Mouse (Mus musculus) heart, embryonic 10.5 days (tissue): ENCODE measurements around the gene Smg7. TPM values are rescaled to one million over a fixed set of nuclear protein-coding genes. Genes with fewer than 3 reads are reported as not detected.

Experiments used
- DNase-seq: peaks from one replicate; pipeline ENCODE4 v3.0.0-alpha.2; 2017; ENCODE audit warnings: low spot score
- H3K27ac ChIP-seq: fragments of 300-500 bp; sonication (generic); 2 replicates; pipeline ENCODE4 v1.5.1; 2016; ENCODE audit warnings: mild to moderate bottlenecking
- H3K27me3 ChIP-seq: fragments of 300-500 bp; sonication (generic); 2 replicates; pipeline ENCODE4 v1.6.1; 2016; ENCODE audit warnings: mild to moderate bottlenecking; ENCODE audit not compliant: poor library complexity, insufficient read depth, severe bottlenecking
- H3K36me3 ChIP-seq: fragments of 300-500 bp; sonication (generic); 2 replicates; pipeline ENCODE4 v1.6.1; 2016; ENCODE audit warnings: mild to moderate bottlenecking, moderate library complexity
- H3K4me1 ChIP-seq: fragments of 300-500 bp; sonication (generic); 2 replicates; pipeline ENCODE4 v1.6.1; 2016; ENCODE audit warnings: mild to moderate bottlenecking
- H3K4me3 ChIP-seq: fragments of 300-500 bp; sonication (generic); 2 replicates; pipeline ENCODE4 v1.5.1; 2016; ENCODE audit warnings: mild to moderate bottlenecking, moderate library complexity
- H3K9me3 ChIP-seq: fragments of 300-500 bp; sonication (generic); 2 replicates; pipeline ENCODE4 v1.6.1; 2016; ENCODE audit warnings: mild to moderate bottlenecking, moderate library complexity
- WGBS: fragments of 180-500 bp; shearing (Covaris S2); methylation state at CpG from one replicate; pipeline ENCODE4 v1.1.7; 2016; 5-methylcytosine and 5-hydroxymethylcytosine counted together
- polyA plus RNA-seq: library from polyadenylated mRNA; unstranded; fragments of >200 nt; fragmentation: Nextera tagmentation; extraction: Ambion mirVana; gene quantifications from 2 replicates; pipeline ENCODE4 v1.2.1, GENCODE M21; 2016

Smg7 gene
- 25.9 and 30.0 TPM in 2 replicates for polyA plus RNA-seq

- H3K9me3 ChIP-seq, result no peaks in the 10 kb centered on the region
- DNase-seq, result peak; percentile 83
- H3K36me3 ChIP-seq, result 0 out of 2 replicates have a peak, but pooled peaks cover 3% of the 10 kb centered on the region
- under 1% methylated on average over 91 of the region's 93 CpGs for WGBS
- H3K4me3 ChIP-seq, result peak within 1 kb of the TSS; percentile 98
- peaks cover 15% of the 10 kb centered on the region for H3K4me1 ChIP-seq
- H3K27ac ChIP-seq, result peak within 1 kb of the TSS; percentile 99
- H3K27me3 ChIP-seq, result no peaks in the 10 kb centered on the region
Observed at GRCm38 (mm10) chr1:152901765-152902664, at the start of gene Smg7. Gene Smg7, minus strand, starts transcription at chr1:152902646.

DNA sequence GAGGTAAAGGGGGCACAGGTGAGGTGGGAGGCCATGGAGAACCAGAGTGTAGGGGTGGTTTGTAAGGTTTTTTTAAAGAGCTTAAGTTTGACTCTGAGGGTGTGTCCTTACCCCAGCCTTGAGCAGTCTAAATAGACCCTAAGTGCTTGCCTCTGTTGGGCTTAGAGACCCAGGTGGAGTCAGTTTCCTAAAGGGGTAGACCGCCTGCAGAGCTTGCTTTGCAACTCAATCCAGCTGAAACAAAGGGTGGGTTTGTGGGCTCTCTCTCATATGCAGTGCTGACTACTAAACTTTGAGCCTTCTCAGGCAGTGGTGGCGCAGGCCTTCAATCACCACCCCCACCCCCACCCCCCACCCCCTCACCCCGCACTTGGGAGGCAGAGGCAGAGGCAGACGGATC, 40.5 kb upstream of the Smg7 start:
- no peak for DNase-seq
- no peak overlapping the region for H3K27ac ChIP-seq
- H3K27me3 ChIP-seq, result no peaks in the 10 kb centered on the region
- 53% methylated on average over 4 of the region's 4 CpGs for WGBS
- H3K4me1 ChIP-seq, result no peaks in the 10 kb centered on the region
- H3K9me3 ChIP-seq, result no peaks in the 10 kb centered on the region
- no peak overlapping the region for H3K4me3 ChIP-seq
- no peaks in the 10 kb centered on the region for H3K36me3 ChIP-seq

- no peak overlapping the region for H3K4me3 ChIP-seq
- no peaks in the 10 kb centered on the region for H3K9me3 ChIP-seq
- WGBS, result 60% methylated on average over 5 of the region's 5 CpGs
- H3K4me1 ChIP-seq, result peaks cover 8% of the 10 kb centered on the region; the same call in 1 of the 2 replicates
- no peaks in the 10 kb centered on the region for H3K36me3 ChIP-seq
- H3K27me3 ChIP-seq, result no peaks in the 10 kb centered on the region
- no peak for DNase-seq
- no peak overlapping the region for H3K27ac ChIP-seq
Observed at GRCm38 (mm10) chr1:152936365-152936764, 33.9 kb upstream of the Smg7 start.

DNA sequence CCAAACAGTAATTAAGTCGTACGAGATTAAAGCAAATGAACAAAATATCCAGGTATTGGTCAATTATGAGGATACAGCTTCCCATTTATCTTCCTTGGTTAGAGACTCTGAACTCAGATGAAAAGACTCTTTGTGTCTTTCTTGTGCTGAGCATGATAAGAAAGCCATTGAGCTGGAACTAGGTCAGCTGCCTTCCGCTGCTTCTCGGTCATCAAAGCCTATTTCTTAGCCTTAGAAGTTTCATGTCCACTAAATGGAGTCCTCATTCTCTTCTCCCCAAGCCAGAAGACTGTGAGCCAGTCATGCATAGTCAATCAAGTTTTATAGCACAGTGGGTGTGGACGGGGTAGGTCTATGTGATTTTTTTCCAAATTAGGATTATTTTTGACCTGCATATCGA, 33.0 kb upstream of the Smg7 start:
- no peaks in the 10 kb centered on the region for H3K27me3 ChIP-seq
- H3K36me3 ChIP-seq, result no peaks in the 10 kb centered on the region
- no peak overlapping the region for H3K4me3 ChIP-seq
- DNase-seq, result no peak
- peaks cover 8% of the 10 kb centered on the region; the same call in 1 of the 2 replicates for H3K4me1 ChIP-seq
- no peaks in the 10 kb centered on the region for H3K9me3 ChIP-seq
- H3K27ac ChIP-seq, result no peak overlapping the region
- WGBS, result 76% methylated on average over 6 of the region's 6 CpGs

DNA sequence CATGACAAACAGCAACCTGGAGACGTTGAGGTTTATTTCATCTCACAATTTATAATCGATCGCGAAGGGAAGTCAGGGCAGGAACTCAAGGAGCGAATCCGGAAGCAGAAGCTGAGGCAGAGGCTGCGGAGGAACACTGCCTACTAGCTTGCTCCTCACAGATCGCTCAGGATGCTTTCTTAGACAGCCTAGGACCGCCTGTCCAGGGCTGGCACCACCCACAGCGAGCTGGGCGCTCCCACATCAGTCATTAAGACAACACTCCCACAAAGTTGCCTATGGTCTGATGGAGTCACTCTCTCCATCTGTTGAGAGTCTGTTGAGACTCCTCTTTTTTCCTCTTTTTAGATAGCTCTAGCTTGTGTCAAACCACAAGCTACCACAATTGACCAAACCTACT, 31.5 kb upstream of the Smg7 start:
- 62% methylated on average over 11 of the region's 11 CpGs for WGBS
- Histone ChIP-seq H3K4me3 (no peak overlapping the region), H3K27me3 (no peaks in the 10 kb centered on the region), H3K9me3 (no peaks in the 10 kb centered on the region), H3K27ac (no peak overlapping the region), H3K36me3 (no peaks in the 10 kb centered on the region), H3K4me1 (peaks cover 8% of the 10 kb centered on the region; the same call in 1 of the 2 replicates)
- no peak for DNase-seq

- WGBS, result 83% methylated on average over 3 of the region's 3 CpGs
- no peak overlapping the region for H3K4me3 ChIP-seq
- no peaks in the 10 kb centered on the region for H3K9me3 ChIP-seq
- H3K4me1 ChIP-seq, result peaks cover 4% of the 10 kb centered on the region; the same call in 1 of the 2 replicates
- no peaks in the 10 kb centered on the region for H3K36me3 ChIP-seq
- no peak overlapping the region for H3K27ac ChIP-seq
- peak; percentile 64 for DNase-seq
- H3K27me3 ChIP-seq, result no peaks in the 10 kb centered on the region
Observed at GRCm38 (mm10) chr1:152921786-152922185, 19.3 kb upstream of the Smg7 start.

GRCm38 (mm10) chr1:152917626-152918025, 15.2 kb upstream of the Smg7 start:
- Histone ChIP-seq H3K4me3 (no peak overlapping the region), H3K9me3 (no peaks in the 10 kb centered on the region), H3K27me3 (no peaks in the 10 kb centered on the region), H3K4me1 (peaks cover 7% of the 10 kb centered on the region; the same call in 1 of the 2 replicates), H3K27ac (no peak overlapping the region), H3K36me3 (no peaks in the 10 kb centered on the region)
- peak; percentile 56 for DNase-seq
- WGBS, result 77% methylated on average over 4 of the region's 4 CpGs

- Histone ChIP-seq H3K4me3 (no peak overlapping the region), H3K9me3 (no peaks in the 10 kb centered on the region), H3K36me3 (no peaks in the 10 kb centered on the region), H3K27ac (no peak overlapping the region), H3K4me1 (peaks cover 7% of the 10 kb centered on the region; the same call in 1 of the 2 replicates), H3K27me3 (no peaks in the 10 kb centered on the region)
- DNase-seq, result peak; percentile 55
- WGBS, result 56% methylated on average over 5 of the region's 5 CpGs
Observed at GRCm38 (mm10) chr1:152916936-152917335, 14.5 kb upstream of the Smg7 start.

DNA sequence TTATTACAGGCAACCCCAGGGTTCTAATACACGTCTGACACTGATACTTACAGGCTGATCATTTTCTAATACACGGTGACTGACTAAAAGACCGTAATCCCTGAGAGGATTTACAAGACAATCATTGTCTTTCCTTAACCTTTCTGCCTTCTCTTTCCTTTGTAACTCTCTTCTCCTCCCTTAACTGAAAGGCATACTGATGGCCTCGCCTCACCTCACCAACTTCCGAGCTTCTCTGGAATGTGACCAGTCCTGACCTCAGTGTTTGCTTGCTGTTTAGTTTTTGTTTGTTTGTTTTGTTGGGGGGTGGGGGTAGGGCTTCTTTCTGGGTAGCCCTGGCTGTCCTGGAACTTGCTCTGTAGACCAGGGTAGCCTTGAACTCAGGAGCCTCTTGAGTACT, 13.3 kb upstream of the Smg7 start:
- WGBS, result 61% methylated on average over 5 of the region's 5 CpGs
- Histone ChIP-seq H3K36me3 (no peaks in the 10 kb centered on the region), H3K4me3 (no peak overlapping the region)

GRCm38 (mm10) chr1:152913483-152914460, 11.3 kb upstream of the Smg7 start:
- DNase-seq, result peak; percentile 33
- Histone ChIP-seq H3K4me3 (no peak overlapping the region), H3K36me3 (no peaks in the 10 kb centered on the region), H3K4me1 (peaks cover 7% of the 10 kb centered on the region; the same call in 1 of the 2 replicates), H3K9me3 (no peaks in the 10 kb centered on the region), H3K27me3 (no peaks in the 10 kb centered on the region), H3K27ac (no peak overlapping the region)
- WGBS, result 68% methylated on average over 6 of the region's 6 CpGs

More for the DNA sequence above, 13.3 kb upstream of the Smg7 start:
- Histone ChIP-seq H3K27ac (no peak overlapping the region), H3K9me3 (no peaks in the 10 kb centered on the region), H3K4me1 (peaks cover 7% of the 10 kb centered on the region; the same call in 1 of the 2 replicates), H3K27me3 (no peaks in the 10 kb centered on the region)
- DNase-seq, result no peak

- Histone ChIP-seq H3K9me3 (no peaks in the 10 kb centered on the region), H3K4me1 (peaks cover 15% of the 10 kb centered on the region), H3K36me3 (0 out of 2 replicates have a peak, but pooled peaks cover 3% of the 10 kb centered on the region), H3K4me3 (peak overlapping the region; percentile 98), H3K27ac (peak overlapping the region; percentile 99; the same call in 1 of the 2 replicates), H3K27me3 (no peaks in the 10 kb centered on the region)
- 5% methylated on average over 14 of the region's 14 CpGs for WGBS
- peak; percentile 94 for DNase-seq
Observed at GRCm38 (mm10) chr1:152904469-152904868, 2.0 kb upstream of the Smg7 start.

- peaks cover 15% of the 10 kb centered on the region for H3K4me1 ChIP-seq
- no peaks in the 10 kb centered on the region for H3K9me3 ChIP-seq
- H3K27me3 ChIP-seq, result no peaks in the 10 kb centered on the region
- 0 out of 2 replicates have a peak, but pooled peaks cover 3% of the 10 kb centered on the region for H3K36me3 ChIP-seq
- DNase-seq, result no peak
- H3K27ac ChIP-seq, result peak overlapping the region; percentile 99
- peak overlapping the region; percentile 98 for H3K4me3 ChIP-seq
- WGBS, result under 1% methylated on average over 36 of the region's 36 CpGs
Observed at GRCm38 (mm10) chr1:152903591-152904135, 1.2 kb upstream of the Smg7 start.
